ENCODE assay signal across 23 mouse cellular contexts in the genomic region with DNA sequence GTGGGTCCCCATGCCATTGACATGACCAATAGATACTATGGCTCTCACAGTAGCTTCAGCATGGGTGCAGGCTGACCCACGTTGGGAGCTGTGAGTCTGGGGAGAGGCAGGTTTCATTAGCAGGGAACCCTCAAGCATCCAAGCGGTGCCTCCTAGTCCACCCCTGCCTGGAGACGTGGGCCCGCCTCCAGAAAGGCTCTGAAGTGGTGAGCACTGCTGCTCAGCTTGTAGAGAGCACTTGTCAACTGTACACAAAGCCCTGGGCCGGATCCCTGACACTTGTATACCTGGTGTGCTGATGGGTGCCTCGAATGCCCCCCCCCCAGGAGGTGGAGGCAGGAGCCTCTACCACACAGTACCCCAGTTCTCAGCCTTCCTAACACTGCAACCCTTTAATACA. TPM values are rescaled to one million over a fixed set of nuclear protein-coding genes. Genes with fewer than 3 reads are reported as not detected.
DNase-seq lines count a peak whose midpoint lies in the region; ATAC-seq and TF ChIP-seq lines count a peak whose summit lies in the region.
"Had no signal": no experiment of that assay in that cellular context is flagged by ENCODE, and none has a peak within 500 bp of the region (broad histone marks: within the 10 kb centered on the region; RNA-seq: fewer than 3 reads in every experiment).

No protein-coding gene starts in this region.

- TF ChIP-seq EP300 in liver, postnatal 0 days (IDR thresholded peaks at IDR 0.05; ENCODE audit: low read depth), result no peak

- no peaks in the 10 kb centered on the region for H3K9me3 ChIP-seq in liver, postnatal 0 days (ENCODE audit: low read length)
- H3K9me3 ChIP-seq in liver, embryonic 13.5 days (replicated peaks), result no peaks in the 10 kb centered on the region
- no peaks in the 10 kb centered on the region for H3K9me3 ChIP-seq in lung, embryonic 14.5 days (ENCODE audit: low read depth, low read length)
- H3K9me3 ChIP-seq in midbrain, embryonic 11.5 days (ENCODE audit: control insufficient read depth, low read length), result no peaks in the 10 kb centered on the region
- H3K9me3 ChIP-seq: embryonic facial prominence, embryonic 13.5 days; forebrain, embryonic 15.5 days had no signal

- no peak overlapping the region for H3K9ac ChIP-seq in liver, postnatal 0 days (replicated peaks)
- peak overlapping the region; percentile 99 for H3K9ac ChIP-seq in liver, embryonic 13.5 days
- no peak overlapping the region for H3K9ac ChIP-seq in lung, embryonic 14.5 days
- no peak overlapping the region for H3K9ac ChIP-seq in midbrain, embryonic 11.5 days (ENCODE audit: low read length)
- H3K9ac ChIP-seq: embryonic facial prominence, embryonic 13.5 days; forebrain, embryonic 15.5 days; hindbrain, embryonic 14.5 days had no signal

- 52% methylated on average over 6 of the region's 6 CpGs for WGBS in liver, postnatal 0 days (ENCODE audit: insufficient replicate concordance)
- WGBS in liver, embryonic 13.5 days (ENCODE audit: insufficient replicate concordance), result 35% methylated on average over 6 of the region's 6 CpGs
- WGBS in lung, embryonic 14.5 days, result 50% methylated on average over 6 of the region's 6 CpGs
- WGBS in midbrain, embryonic 11.5 days, result 70% methylated on average over 6 of the region's 6 CpGs

- no peak for ATAC-seq in liver, postnatal 0 days
- no peak for ATAC-seq in liver, embryonic 13.5 days (ENCODE audit: low read depth)
- peak; percentile 40 for ATAC-seq in lung, embryonic 14.5 days (ENCODE audit: insufficient read depth)
- no peak for ATAC-seq in midbrain, embryonic 11.5 days (ENCODE audit: low FRiP score)
- ATAC-seq: forebrain, embryonic 15.5 days; Patski had no signal

- H3K4me3 ChIP-seq in liver, postnatal 0 days (ENCODE audit: low read depth, low read length), result no peak overlapping the region
- no peak overlapping the region for H3K4me3 ChIP-seq in liver, embryonic 13.5 days (replicated peaks)
- no peak overlapping the region for H3K4me3 ChIP-seq in lung, embryonic 14.5 days (ENCODE audit: low read depth, low read length)
- H3K4me3 ChIP-seq in midbrain, embryonic 11.5 days (ENCODE audit: low read depth, low read length), result no peak overlapping the region
- H3K4me3 ChIP-seq: embryonic facial prominence, embryonic 13.5 days; forebrain, embryonic 15.5 days; layer of hippocampus, adult 2 months had no signal

- no peak overlapping the region for H3K27ac ChIP-seq in liver, postnatal 0 days (ENCODE audit: low read depth)
- peak overlapping the region; percentile 97 for H3K27ac ChIP-seq in liver, embryonic 13.5 days
- H3K27ac ChIP-seq in lung, embryonic 14.5 days (ENCODE audit: low read depth), result no peak overlapping the region
- no peak overlapping the region for H3K27ac ChIP-seq in midbrain, embryonic 11.5 days (ENCODE audit: low read depth, low read length)
- H3K27ac ChIP-seq: embryonic facial prominence, embryonic 13.5 days; forebrain, embryonic 15.5 days; hindbrain, embryonic 14.5 days; layer of hippocampus, adult 2 months had no signal

- no peak overlapping the region for H3K4me2 ChIP-seq in liver, postnatal 0 days (ENCODE audit: low read depth, low read length)
- H3K4me2 ChIP-seq in liver, embryonic 13.5 days, result peak overlapping the region; percentile 99
- H3K4me2 ChIP-seq in lung, embryonic 14.5 days, result no peak overlapping the region
- no peak overlapping the region for H3K4me2 ChIP-seq in midbrain, embryonic 11.5 days
- H3K4me2 ChIP-seq: embryonic facial prominence, embryonic 13.5 days; forebrain, embryonic 15.5 days; hindbrain, embryonic 14.5 days had no signal

- DNase-seq in liver, result peak; percentile 52
- no peak for DNase-seq in liver, postnatal 0 days
- no peak for DNase-seq in liver, embryonic 13.5 days
- DNase-seq in lung, embryonic 14.5 days, result peak; percentile 46
- peak; percentile 71 for DNase-seq in lung, postnatal 36 days
- DNase-seq in embryo, embryonic 11 days, result no peak
- DNase-seq in midbrain, embryonic 11.5 days (ENCODE audit: low spot score, missing footprints), result no peak
- DNase-seq: adrenal gland, postnatal 14 days; cerebellum, adult 11 months; cerebellum, postnatal 10 days; gastrocnemius, postnatal 25 days; heart, postnatal 14 days; kidney, adult 8-10 months; kidney, postnatal 14 days; layer of hippocampus, postnatal 36 days had no signal

- H3K4me1 ChIP-seq in liver, postnatal 0 days (ENCODE audit: insufficient read depth), result peaks cover 90% of the 10 kb centered on the region
- peaks cover 100% of the 10 kb centered on the region for H3K4me1 ChIP-seq in liver, embryonic 13.5 days (replicated peaks)
- no peaks in the 10 kb centered on the region for H3K4me1 ChIP-seq in lung, embryonic 14.5 days (ENCODE audit: insufficient read depth)
- peaks cover 2% of the 10 kb centered on the region; the same call in 1 of the 2 replicates for H3K4me1 ChIP-seq in midbrain, embryonic 11.5 days (ENCODE audit: control insufficient read depth, insufficient read depth, low read length)

- peaks cover 56% of the 10 kb centered on the region for H3K36me3 ChIP-seq in liver, postnatal 0 days (replicated peaks; ENCODE audit: insufficient read depth, low read length)
- peaks cover 97% of the 10 kb centered on the region for H3K36me3 ChIP-seq in liver, embryonic 13.5 days
- H3K36me3 ChIP-seq in lung, embryonic 14.5 days (ENCODE audit: insufficient read depth), result 0 out of 2 replicates have a peak, but pooled peaks cover 3% of the 10 kb centered on the region
- no peaks in the 10 kb centered on the region for H3K36me3 ChIP-seq in midbrain, embryonic 11.5 days (ENCODE audit: control insufficient read depth, insufficient read depth, low read length)
- H3K36me3 ChIP-seq: forebrain, embryonic 15.5 days had no signal

- no peak for TF ChIP-seq CTCF in liver, postnatal 0 days (IDR thresholded peaks at IDR 0.05; ENCODE audit: low read depth)
- no peak for TF ChIP-seq CTCF in lung, embryonic 14.5 days (IDR thresholded peaks at IDR 0.05; ENCODE audit: low read depth)

- no peaks in the 10 kb centered on the region for H3K27me3 ChIP-seq in liver, postnatal 0 days (ENCODE audit: insufficient read depth, low read length)
- no peaks in the 10 kb centered on the region for H3K27me3 ChIP-seq in liver, embryonic 13.5 days
- no peaks in the 10 kb centered on the region for H3K27me3 ChIP-seq in lung, embryonic 14.5 days (ENCODE audit: insufficient read depth, low read length)
- no peaks in the 10 kb centered on the region for H3K27me3 ChIP-seq in midbrain, embryonic 11.5 days (ENCODE audit: control insufficient read depth, insufficient read depth, low read length)
- H3K27me3 ChIP-seq: embryonic facial prominence, embryonic 13.5 days; forebrain, embryonic 15.5 days; Patski had no signal

RNA-seq across cellular contexts. Expression of a gene that starts 21.5 kb away (rescaled TPM):
- polyA plus RNA-seq in liver, postnatal 0 days (2015; fragmentation: Nextera tagmentation; extraction: Ambion mirVana), result 5.7 and 6.9 TPM in 2 replicates
- 10.0 and 11.7 TPM in 2 replicates for polyA plus RNA-seq in liver, embryonic 13.5 days (2015; fragmentation: Nextera tagmentation; extraction: Ambion mirVana)
- 2.7 and 2.9 TPM in 2 replicates for polyA plus RNA-seq in lung, embryonic 14.5 days (2014; fragmentation: Nextera tagmentation; extraction: Ambion mirVana)
- polyA plus RNA-seq in midbrain, embryonic 11.5 days (2014; fragmentation: Nextera tagmentation; extraction: Ambion mirVana), result 1.6 and 1.8 TPM in 2 replicates

RNA-seq across cellular contexts. Expression of a gene that starts 57.1 kb away (rescaled TPM):
- polyA plus RNA-seq in liver, postnatal 0 days (2015; fragmentation: Nextera tagmentation; extraction: Ambion mirVana), result not detected in 2 replicates
- not detected in 2 replicates for polyA plus RNA-seq in liver, embryonic 13.5 days (2015; fragmentation: Nextera tagmentation; extraction: Ambion mirVana)
- not detected in 2 replicates for polyA plus RNA-seq in lung, embryonic 14.5 days (2014; fragmentation: Nextera tagmentation; extraction: Ambion mirVana)
- not detected in 2 replicates for polyA plus RNA-seq in midbrain, embryonic 11.5 days (2014; fragmentation: Nextera tagmentation; extraction: Ambion mirVana)
- polyA plus RNA-seq: forebrain, embryonic 15.5 days; hindbrain, embryonic 14.5 days; intestine, embryonic 14.5 days; stomach, embryonic 16.5 days; thymus, postnatal 0 days had no signal

Comparison
In these comparisons a context has a peak if more than half of its experiments do, and no peak if none do; other contexts are left out.
1. DNase-seq: peak in liver (single experiment), lung, embryonic 14.5 days (single experiment) and lung, postnatal 36 days (single experiment); none in liver, postnatal 0 days (single experiment), liver, embryonic 13.5 days (single experiment), embryo, embryonic 11 days (single experiment) and midbrain, embryonic 11.5 days (single experiment).